Mouse (Mus musculus) liver, embryonic 16.5 days (tissue): ENCODE data around the gene Crk. TPM values are rescaled to one million over a fixed set of nuclear protein-coding genes. Genes with fewer than 3 reads are reported as not detected.

Source experiments
- ATAC-seq: fragments of 200-750 bp; cut with Nextera tagmentation; 2 replicates; pipeline ENCODE4 v1.8.0; 2017; ENCODE audit warnings: low read depth, mild to moderate bottlenecking, moderate number of reproducible peaks, moderate library complexity
- H3K27ac ChIP-seq: fragments of 300-500 bp; sonication (generic); 2 replicates; pipeline ENCODE4 v1.5.1; 2014; ENCODE audit warnings: mild to moderate bottlenecking, low read length
- H3K27me3 ChIP-seq: fragments of 300-500 bp; sonication (generic); 2 replicates; pipeline ENCODE4 v1.6.1; 2014; ENCODE audit warnings: low read depth, low read length, mixed read lengths; ENCODE audit not compliant: control insufficient read depth, insufficient read depth
- H3K36me3 ChIP-seq: fragments of 300-500 bp; sonication (generic); 2 replicates; pipeline ENCODE4 v1.6.1; 2014; ENCODE audit warnings: mild to moderate bottlenecking; ENCODE audit not compliant: control insufficient read depth, insufficient read depth
- H3K4me1 ChIP-seq: fragments of 300-500 bp; sonication (generic); 2 replicates; pipeline ENCODE4 v1.6.1; 2014; ENCODE audit warnings: low read depth, low read length, mixed read lengths; ENCODE audit not compliant: control insufficient read depth
- H3K4me2 ChIP-seq: fragments of 300-500 bp; sonication (generic); 2 replicates; pipeline ENCODE4 v1.6.1; 2014; ENCODE audit warnings: low read depth, low read length, mixed read lengths
- H3K4me3 ChIP-seq: fragments of 300-500 bp; sonication (generic); 2 replicates; pipeline ENCODE4 v1.5.1; 2014; ENCODE audit warnings: low read depth, mild to moderate bottlenecking, low read length
- H3K9ac ChIP-seq: fragments of 300-500 bp; sonication (generic); 2 replicates; pipeline ENCODE4 v1.6.1; 2014; ENCODE audit warnings: low read depth, low read length
- H3K9me3 ChIP-seq: fragments of 300-500 bp; sonication (generic); replicated peaks from 2 replicates; pipeline ENCODE4 v1.6.1; 2016; ENCODE audit warnings: low read length; ENCODE audit not compliant: control insufficient read depth
- WGBS: fragments of 180-500 bp; shearing (Covaris S2); extraction: QIAGEN DNeasy Blood & Tissue Kit; methylation state at CpG from one replicate; pipeline ENCODE4 v1.1.7; 2014; ENCODE audit not compliant: insufficient replicate concordance; 5-methylcytosine and 5-hydroxymethylcytosine counted together
- polyA plus RNA-seq: library from polyadenylated mRNA; unstranded; fragments of >200 nt; fragmentation: Nextera tagmentation; extraction: Ambion mirVana; gene quantifications from 2 replicates; pipeline ENCODE4 v1.2.1, GENCODE M21; 2015

The Crk gene
- polyA plus RNA-seq, 1 experiment from 2014 or later = 30.4 TPM

- H3K4me1 ChIP-seq = peaks cover 45% of the 10 kb centered on the region
- no peak for ATAC-seq
- no peak overlapping the region for H3K27ac ChIP-seq
- H3K36me3 ChIP-seq = no peaks in the 10 kb centered on the region
- no peak overlapping the region; the same call in 1 of the 2 replicates for H3K4me2 ChIP-seq
- 66% methylated on average over 2 of the region's 2 CpGs for WGBS
- H3K9me3 ChIP-seq = no peaks in the 10 kb centered on the region
- H3K9ac ChIP-seq = no peak overlapping the region
- H3K27me3 ChIP-seq = no peaks in the 10 kb centered on the region
- H3K4me3 ChIP-seq = no peak overlapping the region
These were observed 58.9 kb downstream of the Crk start for GRCm38 (mm10) chr11:75737806-75738476.

DNA sequence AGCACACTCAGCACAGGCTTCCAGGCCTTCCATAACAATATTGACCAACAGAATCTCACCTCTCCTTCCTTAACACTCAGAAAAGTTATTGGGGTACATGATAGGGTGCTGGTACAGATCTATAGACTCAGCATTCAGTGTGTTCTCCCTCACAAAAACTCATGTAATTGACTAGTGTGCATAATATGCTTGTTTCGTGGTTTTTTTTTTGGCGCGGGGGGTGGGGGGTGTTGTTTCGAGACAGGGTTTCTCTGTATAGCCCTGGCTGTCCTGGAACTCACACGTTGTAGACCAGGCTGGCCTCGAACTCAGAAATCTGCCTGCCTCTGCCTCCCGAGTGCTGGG, 59.4 kb downstream of the Crk start:
- H3K4me1 ChIP-seq = peaks cover 45% of the 10 kb centered on the region
- H3K27ac ChIP-seq = no peak overlapping the region

DNA sequence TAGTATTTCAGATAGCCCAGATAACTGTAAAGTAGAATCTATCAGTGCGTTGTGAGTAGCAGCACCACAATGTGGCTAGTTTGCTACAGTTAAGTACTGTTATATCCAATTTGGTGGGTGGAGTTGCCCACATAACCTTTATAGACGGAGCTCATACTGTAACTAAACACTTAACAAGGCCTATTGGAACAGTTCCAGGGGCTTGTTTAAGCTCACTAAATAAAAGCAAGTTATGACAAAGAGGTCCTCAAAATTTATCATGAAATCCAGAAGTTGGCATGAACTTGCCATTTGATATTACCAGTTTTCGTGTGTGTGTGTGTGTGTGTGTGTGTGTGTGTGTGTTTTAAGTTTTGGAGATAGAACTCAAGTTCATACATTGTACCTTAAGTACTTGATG, 61.1 kb downstream of the Crk start:
- Histone ChIP-seq H3K4me3 (no peak overlapping the region), H3K4me1 (peaks cover 30% of the 10 kb centered on the region), H3K4me2 (no peak overlapping the region), H3K27me3 (no peaks in the 10 kb centered on the region), H3K36me3 (no peaks in the 10 kb centered on the region), H3K9ac (no peak overlapping the region), H3K27ac (no peak overlapping the region), H3K9me3 (no peaks in the 10 kb centered on the region)
- WGBS = 55% methylated on average over 3 of the region's 3 CpGs
- ATAC-seq = no peak

More for the DNA sequence above, 59.4 kb downstream of the Crk start:
- Histone ChIP-seq H3K27me3 (no peaks in the 10 kb centered on the region), H3K36me3 (no peaks in the 10 kb centered on the region), H3K9ac (no peak overlapping the region), H3K4me2 (no peak overlapping the region), H3K9me3 (no peaks in the 10 kb centered on the region), H3K4me3 (no peak overlapping the region)
- 73% methylated on average over 7 of the region's 7 CpGs for WGBS
- ATAC-seq = no peak

DNA sequence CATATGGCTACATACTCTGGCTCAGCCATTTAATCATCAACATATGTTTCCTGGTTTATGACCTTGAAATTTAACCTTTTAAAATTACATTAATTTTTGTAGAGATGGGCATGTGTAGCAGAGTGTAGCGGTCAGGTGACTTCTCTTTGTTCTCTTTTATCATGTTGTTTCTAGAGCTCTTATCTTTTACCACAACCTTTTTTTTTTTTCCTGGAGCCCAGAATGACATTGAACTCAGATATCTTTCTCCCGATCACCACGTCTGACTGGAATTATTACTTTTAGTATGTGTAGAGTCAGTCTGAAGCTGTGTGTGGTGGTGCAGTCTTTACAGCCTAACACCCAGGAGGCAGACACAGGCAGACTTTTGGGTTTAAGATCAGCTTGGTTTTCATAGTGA, 62.6 kb downstream of the Crk start:
- H3K9ac ChIP-seq = no peak overlapping the region
- peaks cover 26% of the 10 kb centered on the region for H3K4me1 ChIP-seq
- H3K27ac ChIP-seq = no peak overlapping the region
- H3K4me2 ChIP-seq = no peak overlapping the region
- 17% methylated on average over 3 of the region's 3 CpGs for WGBS
- H3K4me3 ChIP-seq = no peak overlapping the region
- 0 out of 2 replicates have a peak, but pooled peaks have one; percentile 2 for ATAC-seq
- no peaks in the 10 kb centered on the region for H3K9me3 ChIP-seq
- H3K36me3 ChIP-seq = no peaks in the 10 kb centered on the region
- H3K27me3 ChIP-seq = no peaks in the 10 kb centered on the region

GRCm38 (mm10) chr11:75744761-75745160, 65.7 kb downstream of the Crk start:
- ATAC-seq = no peak
- H3K27me3 ChIP-seq = no peaks in the 10 kb centered on the region
- H3K27ac ChIP-seq = no peak overlapping the region
- peaks cover 26% of the 10 kb centered on the region for H3K4me1 ChIP-seq
- H3K9ac ChIP-seq = no peak overlapping the region
- H3K4me3 ChIP-seq = no peak overlapping the region
- H3K9me3 ChIP-seq = no peaks in the 10 kb centered on the region
- H3K4me2 ChIP-seq = no peak overlapping the region
- H3K36me3 ChIP-seq = no peaks in the 10 kb centered on the region
- WGBS = 72% methylated on average over 3 of the region's 3 CpGs

- Histone ChIP-seq H3K4me3 (no peak overlapping the region), H3K27ac (no peak overlapping the region), H3K9ac (no peak overlapping the region), H3K4me1 (peaks cover 9% of the 10 kb centered on the region), H3K27me3 (no peaks in the 10 kb centered on the region), H3K36me3 (0 out of 2 replicates have a peak, but pooled peaks cover 2% of the 10 kb centered on the region), H3K4me2 (no peak overlapping the region), H3K9me3 (no peaks in the 10 kb centered on the region)
- ATAC-seq = no peak
- WGBS = 70% methylated on average over 1 of the region's 1 CpGs
These were observed 71.5 kb downstream of the Crk start for GRCm38 (mm10) chr11:75750537-75750936.

- ATAC-seq = no peak
- no peak overlapping the region for H3K4me2 ChIP-seq
- no peak overlapping the region for H3K9ac ChIP-seq
- H3K4me3 ChIP-seq = no peak overlapping the region
- H3K9me3 ChIP-seq = no peaks in the 10 kb centered on the region
- H3K36me3 ChIP-seq = 0 out of 2 replicates have a peak, but pooled peaks cover 2% of the 10 kb centered on the region
- no peaks in the 10 kb centered on the region for H3K27me3 ChIP-seq
- WGBS = 73% methylated on average over 4 of the region's 4 CpGs
- peaks cover 9% of the 10 kb centered on the region for H3K4me1 ChIP-seq
- no peak overlapping the region for H3K27ac ChIP-seq
These were observed 72.0 kb downstream of the Crk start for GRCm38 (mm10) chr11:75751082-75751481.

Other genes starting within 250 kb of the Crk start
- gene Serpinf2, start 239.7 kb upstream of the Crk start, polyA plus RNA-seq = 753 and 817 TPM in 2 replicates
- 22.6 and 24.9 TPM in 2 replicates for gene Wdr81, start 224.5 kb upstream of the Crk start, polyA plus RNA-seq
- 19.6 and 20.4 TPM in 2 replicates for gene Tlcd2, start 217.5 kb upstream of the Crk start, polyA plus RNA-seq
- 24.1 and 25.3 TPM in 2 replicates for gene Prpf8, start 192.4 kb upstream of the Crk start, polyA plus RNA-seq
- gene Rilp, start 169.2 kb upstream of the Crk start, polyA plus RNA-seq = 3.8 and 4.7 TPM in 2 replicates
- gene Scarf1, start 165.7 kb upstream of the Crk start, polyA plus RNA-seq = 2.5 and 3.4 TPM in 2 replicates
- 4.4 and 4.5 TPM in 2 replicates for gene Slc43a2, start 147.6 kb upstream of the Crk start, polyA plus RNA-seq
- gene Pitpna, start 91.2 kb upstream of the Crk start, polyA plus RNA-seq = 23.8 and 25.4 TPM in 2 replicates
- gene Inpp5k, start 48.3 kb upstream of the Crk start, polyA plus RNA-seq = 15.8 and 17.9 TPM in 2 replicates
- 21.0 and 24.1 TPM in 2 replicates for gene Myo1c, start 28.8 kb upstream of the Crk start, polyA plus RNA-seq
- gene Ywhae, start 53.6 kb downstream of the Crk start, polyA plus RNA-seq = 192 and 206 TPM in 2 replicates
- 0.04 TPM in 1 of 2 replicates, not detected in the other for gene Doc2b, start 116.8 kb downstream of the Crk start, polyA plus RNA-seq